Mouse (Mus musculus): ENCODE measurements around the gene Vmn2r22.
"Not testable (repeated sequence)": the region's sequence is repeated elsewhere in the genome, so short reads cannot be mapped to it uniquely, and the experiment has no call there.

DNA sequence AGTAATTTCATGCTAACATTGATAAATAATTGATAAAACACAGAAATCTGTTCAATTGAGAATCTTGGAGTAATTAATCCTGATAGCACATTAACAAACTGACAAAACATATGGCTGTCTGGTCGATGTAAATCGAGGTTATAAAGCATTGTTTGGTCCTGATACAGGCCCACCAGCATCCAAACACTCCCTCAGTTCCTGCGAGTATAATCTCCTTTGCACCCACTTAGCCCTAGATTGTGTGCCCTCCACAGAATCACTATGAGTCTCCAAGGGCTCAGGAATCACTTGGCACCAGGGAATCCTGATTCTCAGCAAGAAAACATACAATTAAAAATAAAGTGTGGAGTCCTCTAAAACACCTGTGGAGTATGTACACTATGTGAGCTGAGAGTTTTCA is at the start of gene Vmn2r22:
- not testable (repeated sequence) for TF ChIP-seq POLR2A (IDR thresholded peaks at IDR 0.05; ENCODE audit: low read depth, low read length); CTCF (conservative IDR thresholded peaks at IDR 0.05; ENCODE audit: insufficient read depth, insufficient read length, low read depth, low read length)

Data from kidney, adult 2 months (tissue).